Mouse (Mus musculus): ENCODE measurements at regions not wholly inside any gene's neighbourhood (a gene's known extent, or its start where the extent isn't known, plus 50 kb on each side); places are given as distances from the start of the nearest gene placed in this dataset.
A peak's percentile ranks its signal among the peaks of the same experiment; 100 is the strongest.

- WGBS = 90% methylated on average over 3 of the region's 3 CpGs
- H3K4me1 ChIP-seq (ENCODE audit: control insufficient read depth in 2 of 2, insufficient read depth in 2 of 2, low read length in 2 of 2) = no peaks in the 10 kb centered on the region
- H3K9ac ChIP-seq (ENCODE audit: low read length) = no peak overlapping the region
- H3K36me3 ChIP-seq (ENCODE audit: control insufficient read depth, insufficient read depth, low read length) = no peaks in the 10 kb centered on the region
- H3K27ac ChIP-seq (replicated peaks in 1 of 2; ENCODE audit: control insufficient read depth in 1 of 2, insufficient read depth in 1 of 2, low read depth in 2 of 2, low read length in 2 of 2) = no peak overlapping the region
- H3K4me2 ChIP-seq (ENCODE audit: low read length) = no peak overlapping the region
- H3K9me3 ChIP-seq (ENCODE audit: control insufficient read depth, low read length) = no peaks in the 10 kb centered on the region
- H3K27me3 ChIP-seq (ENCODE audit: control insufficient read depth, insufficient read depth, low read length) = no peaks in the 10 kb centered on the region
- ATAC-seq (ENCODE audit: insufficient number of reproducible peaks, insufficient read depth, low FRiP score, low read depth) = no peak
- H3K4me3 ChIP-seq (ENCODE audit: control insufficient read depth in 1 of 2, insufficient read depth in 1 of 2, low read depth in 1 of 2, low read length in 2 of 2) = no peak overlapping the region
These were observed 923.2 kb upstream of the Gm7489 start for GRCm38 (mm10) chr15:52961491-52961890.

- 45% methylated on average over 2 of the region's 2 CpGs for WGBS
- Histone ChIP-seq H3K27ac (replicated peaks in 1 of 2; ENCODE audit: control insufficient read depth in 1 of 2, insufficient read depth in 1 of 2, low read depth in 2 of 2, low read length in 2 of 2) (no peak overlapping the region), H3K27me3 (ENCODE audit: control insufficient read depth, insufficient read depth, low read length) (no peaks in the 10 kb centered on the region), H3K4me1 (ENCODE audit: control insufficient read depth in 2 of 2, insufficient read depth in 2 of 2, low read length in 2 of 2) (peaks cover 2 to 10% of the 10 kb centered on the region in 2 experiments; a peak in 1 of 4 replicates), H3K9ac (ENCODE audit: low read length) (no peak overlapping the region), H3K9me3 (ENCODE audit: control insufficient read depth, low read length) (no peaks in the 10 kb centered on the region), H3K4me2 (ENCODE audit: low read length) (no peak overlapping the region), H3K36me3 (ENCODE audit: control insufficient read depth, insufficient read depth, low read length) (no peaks in the 10 kb centered on the region), H3K4me3 (ENCODE audit: control insufficient read depth in 1 of 2, insufficient read depth in 1 of 2, low read depth in 1 of 2, low read length in 2 of 2) (no peak overlapping the region)
- no peak for ATAC-seq (ENCODE audit: insufficient number of reproducible peaks, insufficient read depth, low FRiP score, low read depth)
These were observed 920.8 kb upstream of the Gm7489 start for GRCm38 (mm10) chr15:52963918-52964317.

GRCm38 (mm10) chr15:52964403-52964802 is 920.3 kb upstream of the Gm7489 start:
- Histone ChIP-seq H3K27me3 (ENCODE audit: control insufficient read depth, insufficient read depth, low read length) (no peaks in the 10 kb centered on the region), H3K27ac (replicated peaks in 1 of 2; ENCODE audit: control insufficient read depth in 1 of 2, insufficient read depth in 1 of 2, low read depth in 2 of 2, low read length in 2 of 2) (no peak overlapping the region), H3K9ac (ENCODE audit: low read length) (no peak overlapping the region), H3K4me2 (ENCODE audit: low read length) (no peak overlapping the region), H3K4me3 (ENCODE audit: control insufficient read depth in 1 of 2, insufficient read depth in 1 of 2, low read depth in 1 of 2, low read length in 2 of 2) (no peak overlapping the region), H3K9me3 (ENCODE audit: control insufficient read depth, low read length) (no peaks in the 10 kb centered on the region), H3K4me1 (ENCODE audit: control insufficient read depth in 2 of 2, insufficient read depth in 2 of 2, low read length in 2 of 2) (peaks cover 2 to 10% of the 10 kb centered on the region in 2 experiments; a peak in 1 of 4 replicates), H3K36me3 (ENCODE audit: control insufficient read depth, insufficient read depth, low read length) (no peaks in the 10 kb centered on the region)
- no peak for ATAC-seq (ENCODE audit: insufficient number of reproducible peaks, insufficient read depth, low FRiP score, low read depth)
- WGBS = 68% methylated on average over 1 of the region's 1 CpGs

GRCm38 (mm10) chr15:52967801-52968235 is 916.9 kb upstream of the Gm7489 start:
- ATAC-seq (ENCODE audit: insufficient number of reproducible peaks, insufficient read depth, low FRiP score, low read depth) = peak; percentile 56
- H3K4me3 ChIP-seq (ENCODE audit: control insufficient read depth in 1 of 2, insufficient read depth in 1 of 2, low read depth in 1 of 2, low read length in 2 of 2) = no peak overlapping the region
- H3K36me3 ChIP-seq (ENCODE audit: control insufficient read depth, insufficient read depth, low read length) = no peaks in the 10 kb centered on the region
- H3K4me2 ChIP-seq (ENCODE audit: low read length) = 0 out of 2 replicates have a peak overlapping the region, but pooled peaks have one; percentile 6
- H3K9ac ChIP-seq (ENCODE audit: low read length) = no peak overlapping the region
- 2% methylated on average over 4 of the region's 4 CpGs for WGBS
- H3K27ac ChIP-seq (replicated peaks in 1 of 2; ENCODE audit: control insufficient read depth in 1 of 2, insufficient read depth in 1 of 2, low read depth in 2 of 2, low read length in 2 of 2) = no peak overlapping the region
- H3K9me3 ChIP-seq (ENCODE audit: control insufficient read depth, low read length) = no peaks in the 10 kb centered on the region
- no peaks in the 10 kb centered on the region for H3K27me3 ChIP-seq (ENCODE audit: control insufficient read depth, insufficient read depth, low read length)
- H3K4me1 ChIP-seq (ENCODE audit: control insufficient read depth in 2 of 2, insufficient read depth in 2 of 2, low read length in 2 of 2) = peaks cover 2 to 10% of the 10 kb centered on the region in 2 experiments; a peak in 1 of 4 replicates

GRCm38 (mm10) chr15:52982821-52983220 is 901.9 kb upstream of the Gm7489 start:
- no peak overlapping the region for H3K4me2 ChIP-seq (ENCODE audit: low read length)
- no peaks in the 10 kb centered on the region for H3K27me3 ChIP-seq (ENCODE audit: control insufficient read depth, insufficient read depth, low read length)
- WGBS = 64% methylated on average over 2 of the region's 2 CpGs
- no peak overlapping the region for H3K9ac ChIP-seq (ENCODE audit: low read length)
- no peaks in the 10 kb centered on the region for H3K9me3 ChIP-seq (ENCODE audit: control insufficient read depth, low read length)
- no peak for ATAC-seq (ENCODE audit: insufficient number of reproducible peaks, insufficient read depth, low FRiP score, low read depth)
- H3K4me1 ChIP-seq (ENCODE audit: control insufficient read depth in 2 of 2, insufficient read depth in 2 of 2, low read length in 2 of 2) = no peaks in the 10 kb centered on the region
- no peak overlapping the region for H3K27ac ChIP-seq (replicated peaks in 1 of 2; ENCODE audit: control insufficient read depth in 1 of 2, insufficient read depth in 1 of 2, low read depth in 2 of 2, low read length in 2 of 2)
- no peak overlapping the region for H3K4me3 ChIP-seq (ENCODE audit: control insufficient read depth in 1 of 2, insufficient read depth in 1 of 2, low read depth in 1 of 2, low read length in 2 of 2)
- no peaks in the 10 kb centered on the region for H3K36me3 ChIP-seq (ENCODE audit: control insufficient read depth, insufficient read depth, low read length)

- H3K27me3 ChIP-seq (ENCODE audit: control insufficient read depth, insufficient read depth, low read length) = no peaks in the 10 kb centered on the region
These were observed 894.1 kb upstream of the Gm7489 start for GRCm38 (mm10) chr15:52990580-52990979.

GRCm38 (mm10) chr15:52994351-52994750 is 890.4 kb upstream of the Gm7489 start:
- no peak overlapping the region for H3K9ac ChIP-seq (ENCODE audit: low read length)
- H3K27ac ChIP-seq (replicated peaks in 1 of 2; ENCODE audit: control insufficient read depth in 1 of 2, insufficient read depth in 1 of 2, low read depth in 2 of 2, low read length in 2 of 2) = no peak overlapping the region
- ATAC-seq (ENCODE audit: insufficient number of reproducible peaks, insufficient read depth, low FRiP score, low read depth) = no peak
- no peaks in the 10 kb centered on the region for H3K4me1 ChIP-seq (ENCODE audit: control insufficient read depth in 2 of 2, insufficient read depth in 2 of 2, low read length in 2 of 2)
- no peaks in the 10 kb centered on the region for H3K27me3 ChIP-seq (ENCODE audit: control insufficient read depth, insufficient read depth, low read length)
- no peak overlapping the region for H3K4me2 ChIP-seq (ENCODE audit: low read length)
- WGBS = 78% methylated on average over 1 of the region's 1 CpGs
- H3K9me3 ChIP-seq (ENCODE audit: control insufficient read depth, low read length) = no peaks in the 10 kb centered on the region
- H3K4me3 ChIP-seq (ENCODE audit: control insufficient read depth in 1 of 2, insufficient read depth in 1 of 2, low read depth in 1 of 2, low read length in 2 of 2) = no peak overlapping the region
- no peaks in the 10 kb centered on the region for H3K36me3 ChIP-seq (ENCODE audit: control insufficient read depth, insufficient read depth, low read length)

More at GRCm38 (mm10) chr15:52990580-52990979, 894.1 kb upstream of the Gm7489 start:
- no peak for ATAC-seq (ENCODE audit: insufficient number of reproducible peaks, insufficient read depth, low FRiP score, low read depth)
- Histone ChIP-seq H3K4me3 (ENCODE audit: control insufficient read depth in 1 of 2, insufficient read depth in 1 of 2, low read depth in 1 of 2, low read length in 2 of 2) (no peak overlapping the region), H3K4me1 (ENCODE audit: control insufficient read depth in 2 of 2, insufficient read depth in 2 of 2, low read length in 2 of 2) (no peaks in the 10 kb centered on the region), H3K9me3 (ENCODE audit: control insufficient read depth, low read length) (no peaks in the 10 kb centered on the region), H3K9ac (ENCODE audit: low read length) (no peak overlapping the region), H3K27ac (replicated peaks in 1 of 2; ENCODE audit: control insufficient read depth in 1 of 2, insufficient read depth in 1 of 2, low read depth in 2 of 2, low read length in 2 of 2) (no peak overlapping the region), H3K4me2 (ENCODE audit: low read length) (no peak overlapping the region), H3K36me3 (ENCODE audit: control insufficient read depth, insufficient read depth, low read length) (no peaks in the 10 kb centered on the region)

- Histone ChIP-seq H3K36me3 (ENCODE audit: control insufficient read depth, insufficient read depth, low read length) (no peaks in the 10 kb centered on the region), H3K9ac (ENCODE audit: low read length) (no peak overlapping the region), H3K27me3 (ENCODE audit: control insufficient read depth, insufficient read depth, low read length) (no peaks in the 10 kb centered on the region), H3K4me2 (ENCODE audit: low read length) (no peak overlapping the region), H3K4me3 (ENCODE audit: control insufficient read depth in 1 of 2, insufficient read depth in 1 of 2, low read depth in 1 of 2, low read length in 2 of 2) (no peak overlapping the region), H3K9me3 (ENCODE audit: control insufficient read depth, low read length) (no peaks in the 10 kb centered on the region), H3K27ac (replicated peaks in 1 of 2; ENCODE audit: control insufficient read depth in 1 of 2, insufficient read depth in 1 of 2, low read depth in 2 of 2, low read length in 2 of 2) (no peak overlapping the region), H3K4me1 (ENCODE audit: control insufficient read depth in 2 of 2, insufficient read depth in 2 of 2, low read length in 2 of 2) (no peaks in the 10 kb centered on the region)
- ATAC-seq (ENCODE audit: insufficient number of reproducible peaks, insufficient read depth, low FRiP score, low read depth) = no peak
- WGBS = 84% methylated on average over 2 of the region's 2 CpGs
These were observed 885.5 kb upstream of the Gm7489 start for GRCm38 (mm10) chr15:52999200-52999599.

Data from heart, embryonic 14.5 days (tissue).